Mouse (Mus musculus) hematopoietic stem cell, adult 5-6 weeks (primary cell): ENCODE results near the gene Aff1. TPM values are rescaled to one million over a fixed set of nuclear protein-coding genes. Genes with fewer than 3 reads are reported as not detected.

ENCODE experiments used
- ATAC-seq, 2 experiments: fragments of 125-278 bp in 1 of 2; replicated peaks in 1 of 2; 2 replicates each; pipeline ENCODE4 v1.8.0; 2016 to 2017; ENCODE audit warnings: inconsistent platforms in 2 of 2, mild to moderate bottlenecking in 2 of 2, moderate number of reproducible peaks in 2 of 2, low read depth in 1 of 2, moderate TSS enrichment in 1 of 2; ENCODE audit not compliant: low FRiP score in 2 of 2, poor library complexity in 2 of 2, severe bottlenecking in 2 of 2, insufficient read depth in 1 of 2, low TSS enrichment in 1 of 2
- total RNA-seq: library from RNA; stranded (forward); fragments of 172-1452, 232-1000 nt; gene quantifications from 2 replicates; pipeline ENCODE4 v1.2.3, GENCODE M21; 2017

Aff1 gene
- 19.7 and 39.0 TPM in 2 replicates for total RNA-seq

DNA sequence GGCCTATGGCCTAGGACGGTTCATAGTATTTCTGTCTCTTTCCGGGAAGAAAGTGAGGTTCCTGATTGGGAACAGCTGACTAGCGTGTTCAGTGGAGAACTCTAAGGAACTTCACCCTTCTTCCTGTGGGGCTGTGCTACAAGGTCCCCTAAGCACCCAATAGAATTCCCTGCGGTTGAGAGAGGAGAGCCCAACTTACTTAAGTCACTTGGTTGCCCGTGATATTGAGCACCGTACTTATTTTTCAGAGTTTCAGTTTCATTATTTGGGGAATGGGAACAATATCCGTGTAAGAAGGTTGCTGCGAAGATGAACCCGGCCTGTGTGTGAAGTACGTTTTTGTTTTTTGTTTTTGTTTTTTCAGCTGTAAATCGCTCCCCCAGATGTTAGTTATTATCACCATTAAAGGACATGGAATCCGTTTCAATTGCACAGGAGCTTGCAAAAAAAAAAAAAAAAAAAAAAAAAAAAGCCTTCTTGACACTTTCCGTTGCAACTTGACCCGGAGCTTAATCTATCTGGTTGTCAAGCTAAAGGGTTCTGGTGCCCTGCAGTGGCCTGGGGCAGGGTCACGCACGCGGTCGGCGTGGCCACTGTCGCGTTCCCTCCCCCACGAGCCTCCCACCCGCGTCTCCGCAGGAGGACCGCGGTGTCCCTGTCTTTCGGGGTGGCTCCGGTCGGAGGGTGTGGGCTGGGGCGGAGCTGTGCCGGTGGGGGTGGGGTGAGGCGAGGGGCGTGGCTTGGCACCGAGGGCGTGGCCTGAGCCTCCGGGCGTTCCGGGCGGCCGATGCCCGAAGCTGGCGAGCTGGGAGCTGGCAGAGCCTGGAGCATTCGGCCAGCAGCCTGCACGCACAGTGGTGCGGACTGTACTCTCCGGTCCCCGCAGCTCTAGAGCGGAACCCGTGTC lies at the start of gene Aff1:
Gene Aff1 (plus strand): TSS at position 751 of the 907 bp plus-strand sequence.
- ATAC-seq: peak; percentile 84 to 92

DNA sequence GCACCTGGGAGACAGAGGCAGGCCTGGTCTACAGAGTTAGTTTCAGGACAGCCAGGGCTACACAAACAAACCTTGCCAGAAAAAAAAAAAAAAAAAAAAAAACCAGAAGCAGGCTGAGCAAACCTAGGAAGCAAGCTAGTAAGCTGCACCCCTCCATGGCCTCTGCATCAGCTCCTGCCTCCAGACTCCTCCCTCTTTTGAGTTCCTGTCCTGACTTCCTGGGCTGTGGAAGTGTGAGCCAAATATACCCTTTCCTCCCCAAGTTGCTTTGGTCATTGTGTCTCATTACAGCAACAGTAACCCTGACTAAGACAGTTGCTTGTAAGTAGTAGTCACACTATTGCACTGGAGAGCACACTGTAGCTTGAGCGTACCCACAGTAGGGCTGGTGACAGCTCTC lies 48.0 kb upstream of the Aff1 start:
- peak; percentile 42 to 64 for ATAC-seq

DNA sequence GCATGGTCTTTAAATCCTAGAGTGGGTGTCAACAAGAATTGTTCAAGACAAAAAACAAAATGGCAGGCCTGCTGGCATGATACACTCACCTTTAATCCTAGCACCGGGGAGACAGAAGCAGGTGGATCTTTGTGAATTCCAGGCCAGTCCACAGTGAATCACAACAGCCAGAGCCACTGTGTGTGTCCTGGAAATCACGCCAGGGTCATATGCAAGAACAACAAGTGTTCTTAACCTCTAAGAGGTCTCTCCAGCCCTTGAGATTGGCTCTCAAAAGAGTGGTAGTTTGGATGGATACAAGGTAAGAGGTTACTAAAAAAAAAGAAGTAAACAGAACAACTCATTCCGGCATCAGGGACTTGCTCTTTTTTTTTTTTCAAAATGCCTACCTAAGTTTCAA lies 44.9 kb upstream of the Aff1 start:
- no peak for ATAC-seq

DNA sequence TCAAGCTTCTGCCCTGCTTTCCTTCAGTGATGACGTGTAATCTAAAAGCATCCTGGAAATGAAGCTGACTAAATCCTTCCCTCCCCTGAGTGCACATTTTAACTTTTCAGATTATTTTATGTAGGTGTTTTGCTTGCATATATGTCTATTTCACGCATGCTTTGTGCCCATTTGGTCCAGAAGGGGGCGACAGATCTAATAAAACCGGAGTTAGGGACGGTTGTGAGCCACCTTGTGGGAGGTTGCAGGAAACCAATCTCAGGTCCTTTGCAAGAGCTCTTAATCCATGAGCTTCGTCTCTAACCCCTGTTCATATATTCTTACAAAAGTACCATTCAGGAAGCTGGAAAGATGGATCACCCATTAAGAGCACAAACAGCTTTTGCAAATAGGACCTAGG lies 37.9 kb upstream of the Aff1 start:
- ATAC-seq: peak; percentile 30 to 47; a peak in 2 of 4 replicates

DNA sequence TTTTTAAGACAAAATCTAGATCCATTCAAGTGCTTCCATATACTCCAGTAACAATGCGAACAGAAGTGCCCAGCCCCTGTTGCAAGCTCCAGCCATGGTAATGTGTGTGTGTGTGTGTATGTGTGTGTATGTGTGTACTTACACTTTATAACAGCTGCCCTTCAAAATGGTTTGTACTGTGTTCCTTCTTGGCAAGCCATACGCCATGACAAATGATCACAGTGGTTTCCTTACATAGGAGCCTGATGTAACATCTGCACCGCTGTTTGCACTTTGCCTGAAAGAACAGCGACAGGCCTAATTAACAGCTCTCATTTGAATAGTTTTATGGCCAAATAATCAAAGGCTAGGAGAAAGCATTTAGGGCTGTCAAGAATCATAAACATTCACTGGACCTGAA lies 37.4 kb upstream of the Aff1 start:
- no peak for ATAC-seq

DNA sequence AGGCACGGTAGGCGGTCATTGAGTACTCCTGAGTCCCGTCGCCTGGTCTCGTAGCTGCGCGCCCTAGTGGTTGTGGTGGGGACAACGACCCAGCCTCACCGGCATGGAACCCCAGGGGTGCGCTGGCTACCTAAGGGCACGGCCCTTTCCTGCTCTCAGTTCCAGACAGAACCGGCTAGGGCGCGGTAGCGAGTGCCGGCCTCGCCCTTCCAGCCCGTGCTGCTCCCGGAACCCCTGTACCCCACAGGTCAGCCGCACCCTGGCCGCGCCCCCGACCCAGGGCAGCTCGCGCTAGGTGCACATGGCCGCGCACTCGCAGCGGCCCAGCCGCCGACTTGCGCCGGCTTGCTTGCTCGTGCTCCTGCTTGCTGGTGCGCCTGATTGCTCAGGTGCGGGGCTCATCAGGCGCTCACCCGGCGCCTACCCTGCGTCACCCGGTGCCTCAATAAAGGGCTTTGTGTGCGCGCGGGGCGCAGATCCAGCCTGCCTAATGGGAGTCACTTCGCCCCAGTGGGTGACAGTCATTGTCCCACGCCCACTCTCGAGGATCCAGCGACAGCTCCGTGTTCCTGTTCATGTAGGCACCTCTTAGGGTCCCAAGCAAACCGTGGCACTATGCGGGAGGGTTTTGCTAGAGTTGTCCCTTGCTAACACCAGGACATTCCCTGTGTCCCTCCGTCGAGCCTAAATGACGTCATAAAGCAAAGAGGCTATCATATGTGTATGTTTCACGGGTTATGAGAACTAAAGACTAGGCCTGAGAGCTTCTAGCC lies 36.6 kb upstream of the Aff1 start, which contains the start of gene 1700016H13Rik:
Gene 1700016H13Rik (minus strand): TSS at position 665 of the 773 bp plus-strand sequence.
- ATAC-seq: peak; percentile 80 to 90

DNA sequence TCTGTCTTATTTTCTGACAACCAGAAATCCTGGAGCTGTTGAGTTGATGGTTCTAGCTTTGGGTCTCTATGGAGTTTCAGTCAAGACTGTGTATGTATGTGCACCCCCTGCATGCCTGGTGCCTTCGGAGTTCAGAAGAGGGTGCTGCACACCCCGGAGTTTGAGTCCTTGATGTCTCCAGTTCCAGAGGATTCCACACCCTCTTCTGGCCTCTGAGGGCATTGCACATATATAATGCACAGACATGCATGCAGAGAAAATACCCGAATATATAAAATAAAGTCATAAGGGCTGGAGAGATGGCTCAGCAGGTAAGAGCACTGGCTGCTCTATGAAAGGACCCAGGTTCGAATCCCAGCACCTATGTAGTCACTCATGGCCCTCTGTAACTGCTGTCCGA lies 33.3 kb upstream of the Aff1 start:
- ATAC-seq: no peak

DNA sequence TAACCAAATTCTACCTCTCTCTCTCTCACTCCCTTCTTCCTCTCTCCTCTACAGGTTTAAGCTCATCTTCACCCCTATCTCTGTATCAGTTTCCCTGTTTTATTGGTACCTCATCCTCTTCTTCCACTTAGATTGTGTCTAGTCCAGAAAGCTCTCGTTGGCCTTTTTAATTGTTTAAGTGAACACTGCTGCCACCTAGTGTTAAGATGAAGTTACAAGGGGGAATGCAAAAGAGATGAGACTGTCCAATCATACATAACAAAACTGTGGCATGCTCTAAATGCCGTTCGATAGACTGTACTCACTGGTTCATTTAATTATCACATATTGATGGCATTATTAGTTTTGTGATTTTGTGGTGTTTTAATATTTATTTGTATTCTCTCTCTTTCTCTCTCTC lies 32.6 kb upstream of the Aff1 start:
- ATAC-seq: 0 out of 4 replicates have a peak, but pooled peaks of 1 of the 2 experiments have one; percentile 55

DNA sequence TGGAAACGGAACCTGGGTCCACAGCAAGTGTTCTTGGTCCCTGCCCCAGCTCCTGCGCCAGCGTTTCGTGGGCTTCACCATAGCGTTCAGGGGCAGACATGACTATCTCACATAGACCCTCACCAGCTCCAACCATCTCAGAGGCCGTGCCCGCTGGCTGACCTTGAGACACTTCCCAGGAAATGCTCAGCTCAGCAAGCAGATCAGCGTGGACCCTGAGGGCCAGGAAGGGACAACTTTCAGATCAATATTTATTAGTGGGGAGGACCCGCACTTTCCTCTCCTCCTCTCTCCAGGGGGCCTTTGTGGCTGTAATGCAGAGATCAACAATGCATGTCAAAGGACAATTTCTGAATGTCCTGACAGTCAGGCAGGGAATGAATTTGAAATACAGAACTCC lies 27.2 kb upstream of the Aff1 start:
- ATAC-seq: no peak

DNA sequence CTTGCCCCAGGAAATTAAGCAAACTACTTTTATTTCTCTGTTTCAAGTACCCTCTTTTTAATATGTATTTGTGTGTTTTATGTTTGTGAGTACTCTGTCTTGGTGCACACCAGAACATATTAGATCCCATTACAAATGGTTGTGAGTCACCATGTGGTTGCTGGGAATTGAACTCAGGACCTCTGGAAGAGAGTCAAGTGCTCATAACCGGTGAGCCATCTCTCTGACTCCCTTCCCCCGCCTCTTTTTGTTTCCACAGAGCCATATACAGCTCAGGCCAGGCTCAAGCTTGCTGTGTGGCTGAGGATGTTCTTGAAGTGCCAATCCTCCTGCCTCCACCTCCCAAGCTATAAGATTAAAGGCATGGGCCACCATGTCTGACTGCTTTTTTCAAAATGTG lies 26.3 kb upstream of the Aff1 start:
- no peak for ATAC-seq

DNA sequence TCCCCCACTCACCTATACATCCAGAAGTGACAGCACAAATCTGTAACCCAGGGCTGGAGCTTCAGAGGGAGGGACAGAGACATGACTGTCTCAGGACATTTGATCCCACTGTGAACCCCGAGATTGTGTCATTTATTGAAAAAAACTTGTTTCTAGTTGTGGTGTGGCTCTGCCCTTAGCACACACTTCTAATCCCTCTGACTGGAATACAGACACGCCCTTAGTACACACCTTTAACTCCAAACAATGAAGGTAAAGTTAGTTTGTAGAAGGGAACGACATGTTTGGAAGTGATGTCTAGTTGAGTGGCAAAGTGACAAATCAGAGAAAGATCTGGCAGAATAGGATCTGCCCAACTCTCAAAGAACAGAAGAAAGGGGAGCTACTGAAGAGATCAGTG lies 20.3 kb upstream of the Aff1 start:
- no peak for ATAC-seq

DNA sequence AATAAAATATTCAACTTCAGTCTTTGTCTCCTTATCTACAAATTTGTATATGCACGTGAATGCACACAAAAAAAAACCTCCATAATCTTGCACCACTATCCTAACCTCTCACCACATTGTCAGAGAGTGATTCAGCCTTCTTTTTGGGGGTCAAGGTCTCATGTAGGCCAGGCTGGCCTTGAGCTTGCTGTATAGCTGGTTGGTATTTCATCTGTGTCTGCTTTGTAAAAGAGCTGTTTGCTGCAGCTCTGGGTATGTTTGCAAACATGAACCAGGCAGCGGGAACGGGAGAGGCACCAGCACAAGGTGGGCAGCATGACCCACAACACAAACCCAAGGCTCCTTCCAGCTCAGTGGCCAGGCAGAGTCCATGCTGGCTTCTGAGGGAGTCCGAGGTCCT lies 18.6 kb upstream of the Aff1 start:
- no peak for ATAC-seq

DNA sequence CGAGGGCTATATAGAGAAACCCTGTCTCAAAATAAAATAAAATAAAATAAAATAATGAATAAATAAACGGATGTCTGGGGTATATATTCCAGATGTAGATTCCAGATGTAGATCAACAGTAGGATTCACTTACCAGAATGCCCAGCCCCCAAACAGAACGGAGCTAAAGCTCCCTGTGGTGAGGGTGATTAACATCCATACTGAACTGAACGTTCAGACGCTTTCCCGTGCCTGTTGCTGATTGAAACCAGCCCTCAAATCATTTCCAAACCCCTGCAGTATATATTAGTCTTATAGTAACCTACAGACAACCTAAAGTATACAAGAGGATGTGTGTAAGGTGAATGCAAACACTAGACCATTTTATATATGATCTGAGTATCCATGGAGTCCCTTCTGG lies 17.7 kb upstream of the Aff1 start:
- no peak for ATAC-seq

DNA sequence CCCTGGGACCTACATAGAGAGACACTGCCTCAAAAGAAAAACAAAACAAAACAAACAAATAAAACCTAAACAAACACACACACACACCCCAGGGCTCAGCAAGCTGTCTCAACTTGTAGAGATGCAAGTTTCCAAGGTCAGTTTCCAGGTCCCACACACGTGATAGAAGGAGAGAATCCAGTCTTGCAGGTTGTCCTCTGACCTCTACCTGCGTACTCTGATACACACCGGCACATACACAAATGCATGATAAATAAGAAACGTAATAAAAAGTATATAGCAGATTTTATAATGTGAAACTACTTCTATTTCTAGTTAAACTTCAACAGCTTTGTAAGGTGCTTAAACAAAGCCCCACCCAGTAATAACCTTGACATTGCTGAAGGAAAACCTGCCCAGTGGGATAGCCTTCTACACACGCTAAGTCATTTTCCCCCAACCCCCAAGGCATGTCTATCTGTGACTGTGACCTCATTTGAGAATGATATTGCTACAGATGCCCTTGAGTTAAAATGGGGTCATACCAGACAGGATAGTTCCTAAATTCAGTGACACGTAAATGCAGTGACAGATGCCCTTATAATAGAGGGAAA lies 15.8 kb upstream of the Aff1 start:
- no peak for ATAC-seq

DNA sequence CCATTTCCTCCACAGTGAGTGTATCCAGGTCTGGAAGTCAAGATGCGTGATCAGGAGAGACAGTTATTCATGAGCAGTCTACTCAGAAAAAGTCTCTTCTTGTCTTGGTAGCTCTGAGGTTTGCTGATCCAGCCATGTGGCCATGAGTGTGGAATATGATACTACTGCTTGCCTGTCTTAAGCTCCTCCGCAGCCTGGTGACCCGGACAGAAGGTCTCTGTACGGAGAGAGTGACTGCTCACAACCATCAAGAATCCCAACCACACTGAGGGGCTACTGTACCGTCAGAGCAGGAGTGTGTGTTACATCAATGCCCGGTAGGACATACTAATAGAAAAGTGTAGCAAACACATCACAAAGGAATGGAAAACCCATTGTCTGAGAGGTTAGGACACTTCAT lies 14.3 kb upstream of the Aff1 start:
- ATAC-seq: no peak

DNA sequence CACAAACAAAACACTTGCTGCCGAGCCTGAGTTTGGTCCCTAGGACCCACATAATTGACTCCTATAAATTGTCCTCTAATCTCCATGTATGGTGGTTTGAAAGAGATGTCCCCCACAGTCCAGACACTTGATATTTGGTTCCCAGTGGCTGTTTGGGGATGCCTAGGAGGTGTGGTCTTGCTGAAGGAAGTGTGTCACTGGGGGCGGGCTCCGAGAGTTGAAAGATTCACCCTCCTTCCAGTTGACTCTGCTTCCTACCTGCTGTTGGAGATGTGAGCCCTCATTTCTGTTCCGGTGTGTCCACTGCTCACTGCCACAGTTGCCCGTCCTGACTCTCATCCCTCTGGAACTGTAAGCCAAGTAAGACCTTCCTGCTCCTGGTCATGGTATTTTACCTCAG lies 13.2 kb upstream of the Aff1 start:
- no peak for ATAC-seq

DNA sequence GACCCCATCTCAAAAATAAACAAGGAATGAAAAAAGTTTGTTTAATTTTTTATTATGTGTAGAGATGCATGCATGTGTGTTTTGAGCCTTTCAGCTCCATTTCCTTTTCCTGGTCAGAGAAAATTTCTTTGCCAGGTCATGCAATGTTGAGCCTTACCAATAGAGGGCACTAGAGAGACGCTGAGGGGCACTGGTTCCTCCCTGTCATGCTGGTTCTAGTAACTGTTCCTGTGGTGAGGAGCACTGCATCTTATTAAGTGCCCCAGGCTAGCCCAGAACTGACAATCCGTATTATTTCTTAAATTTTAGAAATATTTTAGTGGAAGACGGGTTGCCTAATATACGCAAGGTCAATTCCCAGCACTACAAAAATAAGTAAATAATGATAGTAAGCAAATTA lies 11.8 kb upstream of the Aff1 start:
- peak; percentile 85 to 92 for ATAC-seq

DNA sequence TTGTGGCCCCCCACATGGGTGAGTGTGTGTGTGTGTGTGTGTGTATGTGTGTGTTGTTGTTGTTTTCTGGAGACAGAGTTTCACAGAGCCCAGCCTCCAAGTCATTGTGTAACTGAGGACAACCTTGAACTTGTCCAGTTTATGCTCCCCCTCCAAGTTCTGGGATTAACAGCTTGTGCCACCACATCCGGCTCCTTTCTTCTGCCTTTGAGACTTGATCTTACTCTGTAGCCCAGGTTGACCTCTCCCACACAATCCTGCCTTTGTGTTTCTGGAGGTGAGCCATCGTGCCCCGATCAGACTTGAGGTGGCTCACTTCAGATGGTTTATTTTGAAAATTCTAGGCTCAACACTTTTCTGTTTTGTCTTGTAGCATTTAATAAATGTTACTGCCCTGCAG lies 10.3 kb upstream of the Aff1 start:
- no peak for ATAC-seq
